Mouse (Mus musculus): ENCODE measurements around the gene Sncb. TPM values are rescaled to one million over a fixed set of nuclear protein-coding genes. Genes with fewer than 3 reads are reported as not detected.
"Not testable (repeated sequence)": the region's sequence is repeated elsewhere in the genome, so short reads cannot be mapped to it uniquely, and the experiment has no call there.

Sncb gene
- polyA plus RNA-seq, 1 experiment from 2014 or later = 0.52 TPM

DNA sequence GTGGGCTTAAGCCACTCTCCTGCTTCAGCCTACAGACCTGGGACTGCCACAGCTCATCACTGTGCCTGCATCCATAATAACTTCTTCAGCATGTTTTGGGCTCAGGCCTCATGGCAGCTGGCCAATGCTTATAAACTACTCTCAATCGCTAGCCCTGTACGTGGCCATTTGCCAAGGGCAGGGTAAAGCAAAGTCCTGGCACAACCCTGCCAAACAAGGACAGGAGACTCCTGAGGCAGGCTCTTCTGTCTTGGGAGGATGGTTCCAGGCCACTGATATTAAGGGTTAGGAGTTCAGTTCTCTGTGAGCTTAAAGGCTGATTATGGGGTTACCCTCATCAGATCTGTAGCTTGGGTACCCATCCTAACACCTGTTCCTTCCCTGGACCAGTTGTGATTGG is 21.2 kb upstream of the Sncb start:
- not testable (repeated sequence) for H3K27ac ChIP-seq (ENCODE audit: low read length); H3K27me3 ChIP-seq (ENCODE audit: control insufficient read depth, insufficient read depth, low read length); H3K4me3 ChIP-seq (replicated peaks; ENCODE audit: low read length); H3K36me3 ChIP-seq (ENCODE audit: control insufficient read depth, insufficient read depth, low read length); H3K4me2 ChIP-seq (ENCODE audit: low read depth, low read length); H3K9ac ChIP-seq (ENCODE audit: low read length); ATAC-seq (ENCODE audit: insufficient read depth, low FRiP score); H3K9me3 ChIP-seq (replicated peaks; ENCODE audit: control insufficient read depth, low read length); H3K4me1 ChIP-seq (ENCODE audit: control insufficient read depth, insufficient read depth, low read length)
- 49% methylated on average over 2 of the region's 2 CpGs for WGBS

DNA sequence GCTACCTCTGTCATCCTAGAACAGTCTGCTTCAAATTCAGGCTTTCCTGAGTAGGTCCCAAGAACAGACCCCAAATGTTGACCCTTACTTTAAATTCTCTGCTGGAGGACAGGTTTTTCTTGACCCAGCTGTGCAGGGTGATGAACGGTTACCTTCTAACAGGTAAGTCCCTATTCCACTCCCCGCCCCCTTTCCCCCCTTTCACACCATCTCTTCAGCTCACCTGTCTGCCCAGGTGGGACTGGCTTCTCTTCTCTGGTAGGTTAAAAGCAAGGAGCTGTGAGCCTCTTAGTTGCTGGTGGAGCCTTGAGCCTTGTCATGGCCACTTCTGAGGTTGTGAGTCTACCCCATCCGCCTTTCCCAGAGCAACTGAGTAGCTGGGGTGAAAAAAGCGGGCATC is 17.3 kb upstream of the Sncb start, which contains the start of gene Eif4e1b:
Eif4e1b (plus strand) TSS at position 301 of the 400 bp plus-strand sequence.
- Histone ChIP-seq H3K9me3 (replicated peaks; ENCODE audit: control insufficient read depth, low read length) (no peaks in the 10 kb centered on the region), H3K27ac (ENCODE audit: low read length) (no peak within 1 kb of the TSS), H3K9ac (ENCODE audit: low read length) (no peak within 1 kb of the TSS), H3K36me3 (ENCODE audit: control insufficient read depth, insufficient read depth, low read length) (no peaks in the 10 kb centered on the region), H3K4me2 (ENCODE audit: low read depth, low read length) (no peak within 1 kb of the TSS), H3K4me3 (replicated peaks; ENCODE audit: low read length) (no peak within 1 kb of the TSS), H3K27me3 (ENCODE audit: control insufficient read depth, insufficient read depth, low read length) (no peaks in the 10 kb centered on the region), H3K4me1 (ENCODE audit: control insufficient read depth, insufficient read depth, low read length) (no peaks in the 10 kb centered on the region)
- 81% methylated on average over 4 of the region's 4 CpGs for WGBS
- ATAC-seq (ENCODE audit: insufficient read depth, low FRiP score) = no peak

- Histone ChIP-seq H3K27ac (ENCODE audit: low read length) (no peak overlapping the region), H3K36me3 (ENCODE audit: control insufficient read depth, insufficient read depth, low read length) (no peaks in the 10 kb centered on the region), H3K4me3 (replicated peaks; ENCODE audit: low read length) (no peak overlapping the region), H3K9ac (ENCODE audit: low read length) (no peak overlapping the region), H3K4me1 (ENCODE audit: control insufficient read depth, insufficient read depth, low read length) (no peaks in the 10 kb centered on the region), H3K9me3 (replicated peaks; ENCODE audit: control insufficient read depth, low read length) (no peaks in the 10 kb centered on the region), H3K4me2 (ENCODE audit: low read depth, low read length) (no peak overlapping the region), H3K27me3 (ENCODE audit: control insufficient read depth, insufficient read depth, low read length) (no peaks in the 10 kb centered on the region)
- 54% methylated on average over 2 of the region's 2 CpGs for WGBS
- no peak for ATAC-seq (ENCODE audit: insufficient read depth, low FRiP score)
Measured at GRCm38 (mm10) chr13:54783235-54783634, 16.8 kb upstream of the Sncb start.

- Histone ChIP-seq H3K9ac (ENCODE audit: low read length) (no peak overlapping the region), H3K36me3 (ENCODE audit: control insufficient read depth, insufficient read depth, low read length) (no peaks in the 10 kb centered on the region), H3K4me2 (ENCODE audit: low read depth, low read length) (no peak overlapping the region), H3K9me3 (replicated peaks; ENCODE audit: control insufficient read depth, low read length) (no peaks in the 10 kb centered on the region), H3K4me3 (replicated peaks; ENCODE audit: low read length) (no peak overlapping the region), H3K27ac (ENCODE audit: low read length) (no peak overlapping the region), H3K4me1 (ENCODE audit: control insufficient read depth, insufficient read depth, low read length) (no peaks in the 10 kb centered on the region), H3K27me3 (ENCODE audit: control insufficient read depth, insufficient read depth, low read length) (no peaks in the 10 kb centered on the region)
- ATAC-seq (ENCODE audit: insufficient read depth, low FRiP score) = no peak
- WGBS = 86% methylated on average over 3 of the region's 3 CpGs
Measured at GRCm38 (mm10) chr13:54781086-54781485, 14.7 kb upstream of the Sncb start.

- no peaks in the 10 kb centered on the region for H3K9me3 ChIP-seq (replicated peaks; ENCODE audit: control insufficient read depth, low read length)
- no peaks in the 10 kb centered on the region for H3K36me3 ChIP-seq (ENCODE audit: control insufficient read depth, insufficient read depth, low read length)
- 63% methylated on average over 3 of the region's 3 CpGs for WGBS
- H3K4me3 ChIP-seq (replicated peaks; ENCODE audit: low read length) = no peak overlapping the region
- no peak overlapping the region for H3K4me2 ChIP-seq (ENCODE audit: low read depth, low read length)
- no peak overlapping the region for H3K9ac ChIP-seq (ENCODE audit: low read length)
- no peak overlapping the region for H3K27ac ChIP-seq (ENCODE audit: low read length)
- no peaks in the 10 kb centered on the region for H3K27me3 ChIP-seq (ENCODE audit: control insufficient read depth, insufficient read depth, low read length)
- no peaks in the 10 kb centered on the region for H3K4me1 ChIP-seq (ENCODE audit: control insufficient read depth, insufficient read depth, low read length)
- no peak for ATAC-seq (ENCODE audit: insufficient read depth, low FRiP score)
Measured at GRCm38 (mm10) chr13:54780592-54780991, 14.2 kb upstream of the Sncb start.

- H3K4me3 ChIP-seq (replicated peaks; ENCODE audit: low read length) = no peak overlapping the region
- no peak overlapping the region for H3K27ac ChIP-seq (ENCODE audit: low read length)
- no peak overlapping the region for H3K9ac ChIP-seq (ENCODE audit: low read length)
- H3K4me2 ChIP-seq (ENCODE audit: low read depth, low read length) = no peak overlapping the region
- 76% methylated on average over 4 of the region's 4 CpGs for WGBS
- no peaks in the 10 kb centered on the region for H3K36me3 ChIP-seq (ENCODE audit: control insufficient read depth, insufficient read depth, low read length)
- H3K9me3 ChIP-seq (replicated peaks; ENCODE audit: control insufficient read depth, low read length) = no peaks in the 10 kb centered on the region
- no peak for ATAC-seq (ENCODE audit: insufficient read depth, low FRiP score)
- peaks cover 8% of the 10 kb centered on the region; the same call in 1 of the 2 replicates for H3K4me1 ChIP-seq (ENCODE audit: control insufficient read depth, insufficient read depth, low read length)
- peaks cover 45% of the 10 kb centered on the region for H3K27me3 ChIP-seq (ENCODE audit: control insufficient read depth, insufficient read depth, low read length)
Measured at GRCm38 (mm10) chr13:54767012-54767411, 617 bp upstream of the Sncb start.

DNA sequence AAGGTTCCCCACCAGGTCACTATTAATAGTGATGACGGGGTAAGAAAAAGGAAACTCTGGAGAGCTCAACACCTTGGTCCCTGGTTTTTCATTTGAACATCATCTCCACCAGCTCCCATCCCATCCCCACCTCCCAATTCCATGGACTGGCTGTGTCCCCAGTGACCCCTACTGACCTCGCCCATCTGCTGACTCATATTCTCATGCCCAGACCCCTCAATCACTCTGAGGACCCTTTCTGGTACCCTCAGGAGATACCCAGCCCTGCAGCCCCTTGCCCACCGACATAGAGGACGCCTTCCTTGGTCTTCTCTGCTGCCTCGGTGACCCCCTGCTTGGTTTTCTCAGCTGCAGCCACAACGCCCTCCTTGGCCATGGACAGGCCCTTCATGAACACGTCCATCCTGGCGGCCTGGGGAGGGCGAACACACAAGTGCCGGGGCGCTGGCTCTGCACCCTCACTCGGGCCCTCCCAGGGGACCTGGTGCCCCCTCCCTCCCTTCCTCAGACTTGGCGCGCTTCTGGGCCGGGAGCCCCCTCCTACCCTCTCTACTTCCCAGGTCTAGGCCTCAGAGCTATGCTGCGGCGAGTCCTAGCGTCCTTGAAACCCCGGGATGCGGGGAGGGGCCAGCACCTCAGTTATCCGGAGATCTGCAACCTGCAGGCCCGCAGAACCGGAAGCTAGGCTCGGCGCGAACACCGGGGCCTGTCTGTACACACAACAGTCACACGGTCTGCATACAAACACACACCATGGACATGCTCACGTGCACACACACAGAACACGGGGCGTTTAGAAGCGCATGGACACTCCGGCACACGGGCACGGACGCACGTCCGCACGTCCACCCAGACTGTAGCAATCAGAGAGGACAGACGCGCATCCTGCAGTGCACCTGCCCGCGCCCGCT is 859 bp downstream of the Sncb start:
- WGBS = 5% methylated on average over 44 of the region's 44 CpGs
- no peak; the same call in 1 of the 2 replicates for ATAC-seq (ENCODE audit: insufficient read depth, low FRiP score)
- H3K36me3 ChIP-seq (ENCODE audit: control insufficient read depth, insufficient read depth, low read length) = no peaks in the 10 kb centered on the region
- peaks cover 45% of the 10 kb centered on the region for H3K27me3 ChIP-seq (ENCODE audit: control insufficient read depth, insufficient read depth, low read length)
- H3K4me2 ChIP-seq (ENCODE audit: low read depth, low read length) = peak overlapping the region; percentile 47
- H3K4me3 ChIP-seq (replicated peaks; ENCODE audit: low read length) = peak overlapping the region; percentile 35
- H3K4me1 ChIP-seq (ENCODE audit: control insufficient read depth, insufficient read depth, low read length) = peaks cover 8% of the 10 kb centered on the region; the same call in 1 of the 2 replicates
- no peak overlapping the region for H3K9ac ChIP-seq (ENCODE audit: low read length)
- no peaks in the 10 kb centered on the region for H3K9me3 ChIP-seq (replicated peaks; ENCODE audit: control insufficient read depth, low read length)
- no peak overlapping the region for H3K27ac ChIP-seq (ENCODE audit: low read length)

DNA sequence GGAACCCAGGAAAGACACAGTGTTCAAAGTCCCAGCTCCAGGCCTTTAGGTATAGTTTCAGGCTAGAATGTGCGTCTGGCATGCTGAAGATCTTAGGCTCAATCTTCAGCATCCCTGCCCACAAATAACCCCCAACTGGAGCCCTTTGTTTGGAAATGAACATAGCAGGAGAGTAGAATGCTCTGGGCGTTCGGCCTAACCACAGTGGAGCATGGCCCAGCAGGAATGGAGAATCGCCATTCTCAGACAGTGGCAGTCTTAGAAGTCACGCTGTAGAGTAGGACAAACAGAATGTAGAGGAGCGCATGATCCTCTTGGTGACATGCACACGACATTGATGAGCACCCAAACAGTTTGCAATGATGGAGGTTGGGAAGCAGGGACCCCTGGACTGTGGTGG is 5.5 kb downstream of the Sncb start:
- Histone ChIP-seq H3K9ac (ENCODE audit: low read length) (no peak overlapping the region), H3K4me3 (replicated peaks; ENCODE audit: low read length) (no peak overlapping the region), H3K4me1 (ENCODE audit: control insufficient read depth, insufficient read depth, low read length) (0 out of 2 replicates have a peak, but pooled peaks cover 1% of the 10 kb centered on the region), H3K36me3 (ENCODE audit: control insufficient read depth, insufficient read depth, low read length) (no peaks in the 10 kb centered on the region), H3K27ac (ENCODE audit: low read length) (no peak overlapping the region), H3K27me3 (ENCODE audit: control insufficient read depth, insufficient read depth, low read length) (peaks cover 44% of the 10 kb centered on the region), H3K9me3 (replicated peaks; ENCODE audit: control insufficient read depth, low read length) (no peaks in the 10 kb centered on the region), H3K4me2 (ENCODE audit: low read depth, low read length) (no peak overlapping the region)
- 77% methylated on average over 7 of the region's 7 CpGs for WGBS
- ATAC-seq (ENCODE audit: insufficient read depth, low FRiP score) = no peak

- H3K9ac ChIP-seq (ENCODE audit: low read length) = no peak overlapping the region
- ATAC-seq (ENCODE audit: insufficient read depth, low FRiP score) = no peak
- peaks cover 38% of the 10 kb centered on the region for H3K27me3 ChIP-seq (ENCODE audit: control insufficient read depth, insufficient read depth, low read length)
- no peaks in the 10 kb centered on the region for H3K4me1 ChIP-seq (ENCODE audit: control insufficient read depth, insufficient read depth, low read length)
- no peaks in the 10 kb centered on the region for H3K36me3 ChIP-seq (ENCODE audit: control insufficient read depth, insufficient read depth, low read length)
- no peak overlapping the region for H3K4me2 ChIP-seq (ENCODE audit: low read depth, low read length)
- WGBS = 63% methylated on average over 8 of the region's 8 CpGs
- H3K9me3 ChIP-seq (replicated peaks; ENCODE audit: control insufficient read depth, low read length) = no peaks in the 10 kb centered on the region
- H3K4me3 ChIP-seq (replicated peaks; ENCODE audit: low read length) = no peak overlapping the region
- H3K27ac ChIP-seq (ENCODE audit: low read length) = no peak overlapping the region
Measured at GRCm38 (mm10) chr13:54760164-54760795, 6.1 kb downstream of the Sncb start.

Data from stomach, embryonic 16.5 days (tissue).